Mouse (Mus musculus) right cerebral cortex, postnatal 14 days (tissue): ENCODE data around the gene Atp5s.

Experiments
- DNase-seq: peaks from one replicate; pipeline ENCODE4 v3.0.0; 2022

The Atp5s gene

DNA sequence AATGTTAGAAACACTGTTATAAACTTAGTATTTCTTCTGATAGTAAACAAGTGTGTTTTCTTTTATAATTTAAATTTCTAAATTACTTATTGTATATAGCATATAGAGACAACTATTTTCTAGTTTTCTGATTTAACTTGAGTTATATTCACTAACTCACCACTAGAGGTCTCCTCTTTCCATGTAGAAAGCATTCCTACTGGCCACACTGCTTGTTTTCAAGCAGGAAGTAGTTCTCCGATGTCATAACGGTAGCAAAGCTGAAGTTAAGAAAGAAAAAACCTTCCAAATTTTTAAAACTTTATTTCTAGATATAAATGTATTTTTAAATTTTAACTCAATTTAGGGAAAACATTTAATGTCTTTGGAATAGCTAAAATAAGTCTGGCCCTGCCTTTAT lies 8.8 kb downstream of the Atp5s start:
- DNase-seq: no peak

DNA sequence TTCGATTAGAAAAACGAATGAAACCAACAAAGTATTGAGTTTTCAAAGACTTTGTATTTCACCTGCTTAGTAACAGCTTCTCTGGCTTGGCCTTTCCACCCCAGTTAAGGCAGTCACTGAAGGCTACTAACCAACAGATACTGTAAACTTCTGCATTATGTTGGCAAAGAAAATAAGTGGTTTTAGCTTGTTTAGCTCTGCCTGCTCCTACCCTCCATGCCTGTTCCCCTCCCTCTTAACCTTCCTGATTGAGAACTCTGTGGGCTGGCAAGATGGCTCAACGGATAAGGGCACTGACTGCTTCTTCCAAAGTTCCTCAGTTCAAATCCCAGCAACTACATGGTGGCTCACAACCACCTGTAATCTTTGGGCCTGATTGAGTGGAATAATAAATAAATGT lies 9.2 kb downstream of the Atp5s start:
- no peak for DNase-seq

DNA sequence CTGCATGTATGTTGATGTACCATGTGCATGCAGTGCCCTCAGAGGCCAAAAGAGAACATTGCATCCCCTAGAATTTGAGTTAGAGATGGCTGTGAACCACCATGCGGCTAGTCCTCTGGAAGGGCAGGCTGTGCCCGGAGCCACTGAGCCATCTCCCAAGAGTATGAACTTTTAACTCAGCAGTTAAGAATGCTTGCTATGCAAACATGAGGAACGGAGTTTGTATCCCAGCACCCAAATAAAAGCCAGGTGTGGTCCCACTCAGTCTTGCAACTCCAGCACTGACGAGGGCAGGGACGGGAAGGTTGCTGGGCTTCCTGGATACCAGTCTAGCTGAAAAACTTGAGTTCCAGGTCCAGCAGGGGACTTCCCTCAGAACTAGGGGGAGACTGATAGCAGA lies 17.2 kb downstream of the Atp5s start:
- no peak for DNase-seq

DNA sequence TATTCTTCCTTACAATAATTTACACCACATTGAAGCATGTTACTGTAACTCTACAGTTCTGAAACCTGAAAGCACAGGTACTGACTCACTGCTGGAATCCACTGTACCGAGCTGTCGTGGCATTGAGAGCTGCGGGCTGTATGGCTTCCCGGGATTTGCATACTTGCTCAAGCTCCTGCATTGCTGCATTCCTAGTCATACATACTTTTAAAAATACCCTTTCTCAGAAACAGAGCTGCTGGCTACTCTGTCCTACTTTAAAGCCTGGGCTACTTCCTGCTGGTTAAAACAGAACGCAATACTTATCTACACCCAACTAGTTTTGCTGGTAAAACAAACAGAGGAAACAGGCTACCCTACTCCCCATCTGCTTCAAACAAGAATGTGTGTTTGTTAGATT lies 19.4 kb downstream of the Atp5s start:
- no peak for DNase-seq

DNA sequence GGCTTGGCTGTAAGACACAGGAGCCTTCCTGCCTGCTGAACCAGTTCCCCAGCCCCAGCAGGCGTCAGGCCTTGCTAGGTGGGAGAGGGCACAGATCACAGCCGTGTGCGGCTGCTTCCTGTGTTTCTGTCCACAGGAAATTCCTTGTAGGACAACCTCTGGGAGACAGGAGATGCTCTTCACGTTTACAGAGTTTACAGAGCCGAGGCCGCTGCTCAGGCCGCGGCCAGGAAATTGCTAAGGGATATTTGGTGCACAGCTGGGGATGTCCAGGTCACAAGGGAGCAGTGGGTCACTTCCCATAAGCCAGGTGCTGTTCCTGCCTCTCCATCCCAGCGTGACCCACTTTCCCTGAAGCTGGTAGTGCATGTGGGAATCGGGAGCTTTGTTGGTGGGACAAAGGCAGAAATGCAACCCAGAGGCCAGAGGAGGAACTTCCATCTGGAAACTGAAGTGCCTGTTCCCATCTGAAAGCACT lies 27.2 kb downstream of the Atp5s start:
- DNase-seq: no peak

DNA sequence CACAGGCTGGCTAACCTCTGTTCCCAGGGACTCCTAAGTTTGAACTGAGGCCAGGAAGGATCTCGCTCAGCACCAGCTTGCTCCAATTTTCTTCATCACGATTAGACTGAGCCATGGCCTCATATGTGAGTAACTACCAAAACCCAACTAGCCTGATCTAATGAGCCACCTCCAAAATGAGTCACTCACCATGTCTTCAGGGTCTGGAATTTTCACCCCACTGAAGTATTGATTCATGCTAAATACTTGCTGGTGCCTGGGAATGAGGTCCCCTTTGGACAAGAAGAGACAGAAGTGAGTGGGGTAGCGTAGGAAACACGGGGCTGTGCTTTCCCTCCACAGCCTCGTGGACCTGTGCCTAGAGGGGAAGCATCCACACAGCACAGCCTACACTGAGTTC lies 29.2 kb downstream of the Atp5s start:
- DNase-seq: no peak

DNA sequence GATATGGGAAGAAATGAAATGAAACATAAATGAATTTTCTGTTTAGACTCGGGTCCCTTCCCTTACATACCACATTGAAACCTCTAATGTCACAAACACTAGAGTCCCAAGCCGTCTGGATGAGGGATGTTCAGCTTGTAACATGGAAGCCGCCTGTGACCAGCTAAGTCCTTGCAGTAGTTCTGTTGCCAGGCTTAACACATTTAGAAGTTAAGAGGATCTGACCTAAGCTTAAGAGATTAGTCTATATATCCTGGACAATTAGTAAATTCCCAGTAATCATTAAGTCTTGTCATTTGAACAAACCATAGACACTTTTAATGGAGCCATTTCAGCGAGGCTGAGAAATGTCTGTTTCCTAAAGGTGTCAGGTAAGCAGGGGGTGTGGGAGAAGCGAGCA lies 31.3 kb downstream of the Atp5s start:
- no peak for DNase-seq

DNA sequence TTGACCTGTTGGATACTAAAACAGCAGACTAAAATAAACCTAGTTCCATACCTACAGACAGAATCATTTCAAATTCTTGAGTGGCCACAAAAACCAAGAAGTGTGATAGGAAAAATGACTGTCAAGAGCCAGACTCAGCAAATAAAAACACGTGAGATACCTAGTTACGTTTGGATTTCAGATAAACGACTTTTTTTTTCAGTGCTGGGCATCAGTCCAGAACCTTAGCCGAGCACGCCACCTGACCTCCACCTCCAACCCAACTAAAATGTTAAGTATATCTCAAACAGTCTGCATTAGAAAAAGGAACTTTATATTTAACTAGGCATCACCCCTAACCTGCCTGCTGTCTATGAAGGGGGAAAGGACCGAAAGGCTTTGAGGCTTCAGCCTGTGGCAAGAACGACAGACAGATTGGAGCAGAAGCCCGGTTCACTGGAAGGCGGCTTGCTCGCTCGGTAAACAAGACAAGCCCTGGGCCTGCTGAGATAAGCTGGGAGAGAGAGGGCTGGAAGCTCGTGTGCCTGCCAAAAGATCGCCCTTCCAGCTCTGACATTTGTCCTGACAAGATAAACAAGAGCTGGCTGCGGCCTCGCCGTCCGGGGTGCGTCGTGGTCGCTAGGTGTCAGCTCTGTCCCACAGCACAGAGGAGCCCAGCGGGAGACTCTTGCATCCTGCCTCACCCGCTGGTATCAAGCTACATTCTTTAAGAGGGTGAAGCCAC lies 32.8 kb downstream of the Atp5s start:
- DNase-seq: peak; percentile 62

DNA sequence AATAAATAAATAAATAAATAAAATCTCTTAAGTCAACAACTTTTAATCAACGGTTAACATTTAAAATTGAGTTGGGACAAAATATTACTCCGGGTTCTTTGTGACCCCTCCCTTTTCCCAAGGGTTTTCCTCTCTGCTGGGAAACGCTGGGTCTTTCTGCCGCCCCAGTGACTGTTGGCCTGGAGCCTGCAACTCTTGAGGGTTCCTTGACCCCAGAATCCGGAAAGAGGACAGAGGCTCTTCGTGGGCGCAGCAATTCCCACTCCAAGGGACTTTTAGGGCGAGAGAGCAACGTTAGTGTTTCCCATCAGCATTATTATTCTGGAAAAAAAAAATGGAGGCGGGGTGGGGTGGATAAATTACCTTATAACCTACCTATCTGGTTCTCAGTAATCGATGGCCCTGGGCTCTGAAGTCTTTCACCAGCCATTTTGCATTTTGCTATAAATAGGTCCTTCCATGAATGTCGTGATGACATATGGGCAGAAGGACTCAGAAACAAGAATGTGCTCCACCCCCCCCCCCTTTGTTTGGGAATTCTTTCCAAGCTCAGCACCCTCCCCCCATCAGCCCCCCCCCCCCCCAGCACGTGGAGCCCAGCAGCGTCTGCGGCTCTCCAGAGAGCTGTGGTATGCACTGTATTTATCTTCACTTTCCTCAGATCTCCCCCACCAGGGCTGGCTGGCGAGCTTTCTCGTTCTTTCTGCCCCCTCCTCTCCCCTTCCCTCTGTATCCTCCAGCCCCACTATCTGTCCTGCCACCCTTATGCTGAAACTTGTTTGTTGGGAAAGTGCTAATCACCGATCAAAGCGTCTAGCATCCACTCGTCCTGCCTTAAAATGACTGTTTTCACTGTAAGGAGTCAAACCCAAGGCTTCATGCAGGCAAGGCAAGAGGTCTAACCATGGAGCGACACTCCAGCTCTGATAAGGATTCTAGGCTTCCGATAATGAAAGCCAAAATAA lies 33.8 kb downstream of the Atp5s start:
- no peak for DNase-seq

DNA sequence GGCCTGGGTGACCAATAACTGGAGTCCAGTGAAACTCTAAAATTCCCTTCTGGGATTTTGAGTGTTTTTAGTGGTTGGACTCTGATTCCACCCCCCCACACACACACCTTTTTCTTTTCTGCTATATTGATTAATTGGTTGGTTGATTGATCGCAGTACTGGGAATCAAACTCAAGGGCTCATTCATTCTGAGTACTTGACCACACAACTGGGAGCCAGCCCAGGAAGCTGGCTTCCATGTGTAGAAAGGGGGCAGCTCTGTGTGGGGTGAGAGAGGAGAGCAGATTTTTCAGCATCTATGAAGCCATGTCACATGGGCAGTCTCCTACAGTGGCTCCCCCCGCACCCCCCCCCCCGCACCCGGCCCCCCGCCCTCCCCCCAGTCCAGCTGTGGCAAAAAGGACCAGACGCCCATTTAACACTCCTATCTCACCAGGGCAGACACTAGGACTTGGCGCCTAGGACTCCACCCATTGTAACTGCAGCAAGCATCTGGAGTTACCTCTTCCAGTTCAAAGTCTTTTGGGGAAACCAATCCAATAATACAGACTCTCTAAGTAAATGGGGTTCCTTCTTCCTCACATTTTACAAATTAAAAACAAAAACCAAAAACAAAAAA lies 34.6 kb downstream of the Atp5s start:
- no peak for DNase-seq

DNA sequence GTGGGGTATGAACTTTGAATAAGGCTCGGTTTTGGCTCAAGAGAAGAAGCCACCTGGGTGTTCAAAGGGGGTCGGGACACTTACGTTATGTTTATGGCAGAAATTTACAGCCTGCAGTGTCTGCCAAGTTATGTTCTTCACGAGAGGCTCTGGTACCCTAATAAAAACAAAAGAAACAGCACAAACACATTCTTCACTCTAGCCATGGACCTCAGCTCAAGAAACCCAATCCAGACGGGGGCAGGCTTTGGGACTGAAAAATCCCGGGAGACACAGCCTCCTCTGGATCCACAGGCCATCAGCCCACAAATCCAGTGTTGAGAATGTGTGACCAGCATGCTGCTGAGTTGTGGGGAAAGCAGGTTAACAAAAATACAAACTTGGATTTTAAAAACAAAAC lies 35.3 kb downstream of the Atp5s start:
- no peak for DNase-seq

DNA sequence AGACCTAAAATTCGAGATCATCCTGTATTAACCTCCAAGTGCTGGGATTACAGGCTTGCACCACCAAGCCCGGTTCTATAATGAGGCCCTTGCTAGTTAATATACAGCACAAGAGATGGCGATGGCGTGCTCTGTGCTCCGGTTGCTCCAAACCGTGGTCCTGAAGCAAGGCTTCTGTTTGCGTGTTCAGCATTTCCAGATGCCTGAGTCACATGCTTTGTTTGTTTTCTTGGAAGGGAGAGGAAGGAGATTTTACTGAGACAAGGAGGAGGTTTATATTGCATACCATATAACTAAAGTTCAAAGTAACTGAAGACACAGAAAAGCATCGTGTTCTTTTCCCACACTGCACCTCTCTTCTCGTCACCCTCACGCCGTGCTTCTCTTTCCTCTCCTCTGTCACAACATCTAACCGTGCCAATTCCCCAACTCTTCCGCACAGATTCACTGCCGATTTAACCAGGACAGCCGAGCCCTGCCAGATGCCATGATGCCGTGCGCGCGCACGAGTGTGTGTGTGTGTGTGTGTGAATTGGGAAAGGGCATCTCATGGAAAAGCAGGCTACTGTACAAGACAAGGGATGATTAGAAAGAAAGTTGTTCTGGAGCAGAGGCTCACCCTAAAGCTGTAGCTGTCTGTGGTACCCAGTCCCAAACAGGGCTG lies 36.1 kb downstream of the Atp5s start:
- DNase-seq: no peak

DNA sequence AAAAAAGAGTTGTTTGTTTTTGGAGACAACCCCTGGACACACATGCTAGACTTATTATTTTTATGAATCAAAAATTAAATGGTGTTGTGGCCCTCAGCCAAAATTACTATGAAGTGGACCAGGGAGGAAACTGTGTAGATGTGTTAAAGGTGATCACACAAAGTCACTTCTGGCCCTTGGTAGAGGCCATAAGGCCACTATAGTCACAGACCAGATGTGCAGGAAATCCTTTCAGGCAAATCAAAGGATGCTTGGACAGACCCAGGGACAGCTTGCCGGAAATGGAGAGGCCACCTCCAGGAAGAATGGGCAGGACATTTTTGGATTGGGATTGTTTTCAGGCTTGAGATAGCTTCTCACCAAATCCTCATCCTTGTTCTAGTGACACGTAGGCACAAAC lies 36.9 kb downstream of the Atp5s start:
- DNase-seq: no peak

DNA sequence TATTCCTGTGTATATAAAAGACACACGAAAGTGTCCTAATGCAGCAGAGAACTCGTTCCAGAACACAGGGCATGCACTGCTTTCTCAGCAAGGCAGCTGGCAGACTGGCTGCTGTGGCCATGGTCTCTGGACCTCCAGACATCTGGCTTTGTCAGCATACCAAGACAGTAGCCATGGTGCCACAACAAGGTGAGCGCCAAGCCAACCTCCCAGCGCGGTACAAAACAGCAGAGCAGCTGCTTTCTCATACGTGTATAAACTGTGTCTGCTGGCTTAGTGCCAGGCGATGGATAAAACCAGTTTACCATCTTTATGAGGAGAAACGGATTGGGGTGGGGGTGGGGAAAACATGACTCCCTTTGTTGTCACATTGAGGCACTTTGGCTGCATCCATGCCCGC lies 40.8 kb downstream of the Atp5s start:
- DNase-seq: no peak

DNA sequence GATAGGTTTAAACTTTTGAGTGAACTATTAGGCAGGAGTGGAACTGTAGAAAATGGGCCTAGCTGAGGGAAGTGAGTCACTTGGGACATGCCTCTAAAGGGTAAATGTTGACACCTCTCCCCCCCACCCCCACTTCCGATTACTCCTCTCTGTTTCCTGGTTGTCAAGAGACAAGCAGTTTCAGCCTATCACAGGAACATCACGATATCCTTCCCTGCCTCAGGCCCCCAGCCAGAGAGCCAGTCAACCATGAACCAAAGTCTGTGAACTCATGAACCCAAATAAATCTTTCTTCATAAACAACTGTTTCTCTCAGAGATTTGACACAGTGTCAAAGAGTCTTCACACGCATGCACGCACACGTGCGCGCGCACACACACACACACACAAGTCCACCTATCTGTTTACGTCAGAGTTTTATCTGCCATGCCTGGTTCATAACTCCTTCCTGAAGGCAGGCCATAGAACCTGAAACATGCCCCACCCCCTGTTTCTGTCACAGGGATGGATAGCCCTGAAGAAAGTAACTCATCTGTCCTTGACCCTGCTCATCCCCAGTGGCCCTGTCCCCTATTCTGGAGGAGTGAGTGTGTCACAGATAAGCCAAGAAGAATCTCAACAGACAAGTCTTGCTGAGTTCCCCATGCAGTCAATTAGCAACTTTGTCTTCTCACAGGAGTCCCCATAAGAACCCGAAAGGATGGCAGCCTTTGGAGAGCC lies 41.6 kb downstream of the Atp5s start:
- DNase-seq: no peak

DNA sequence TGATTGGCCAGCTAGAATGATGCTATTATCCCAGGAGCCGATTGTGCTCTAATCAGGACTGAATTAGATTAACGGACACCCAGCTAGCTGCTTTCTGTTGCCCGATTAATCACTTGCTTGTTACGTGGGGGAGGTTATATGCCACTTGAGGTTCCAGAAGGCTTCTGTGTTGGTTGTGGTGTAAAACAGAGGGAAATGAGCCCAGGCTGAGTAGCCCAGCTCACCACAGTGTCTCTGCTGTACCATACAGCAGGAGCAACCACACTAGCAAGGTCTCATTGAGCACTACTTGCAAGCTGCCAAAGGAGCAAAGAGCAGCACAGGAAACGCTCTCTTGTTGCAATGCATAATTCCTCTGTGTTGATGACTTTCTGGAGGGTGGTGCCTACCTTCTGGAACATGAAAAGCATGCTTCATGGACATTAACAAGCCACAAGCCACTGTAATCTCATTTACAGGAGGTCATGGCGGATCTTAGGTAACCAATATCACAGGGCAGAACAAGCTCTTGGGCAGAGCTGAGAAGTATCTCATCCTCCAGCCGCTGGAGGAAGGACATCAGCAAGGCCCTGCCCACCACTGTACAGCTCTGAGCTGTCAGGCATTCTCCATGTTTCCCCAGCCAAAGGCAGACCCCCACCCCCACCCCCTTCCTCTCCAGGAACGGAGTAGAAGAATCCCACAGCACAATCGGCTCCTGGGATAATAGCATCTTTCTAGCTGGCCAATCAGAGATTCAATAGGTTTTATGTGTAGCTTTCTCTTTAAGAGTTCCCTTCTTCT lies 42.9 kb downstream of the Atp5s start:
- no peak for DNase-seq

DNA sequence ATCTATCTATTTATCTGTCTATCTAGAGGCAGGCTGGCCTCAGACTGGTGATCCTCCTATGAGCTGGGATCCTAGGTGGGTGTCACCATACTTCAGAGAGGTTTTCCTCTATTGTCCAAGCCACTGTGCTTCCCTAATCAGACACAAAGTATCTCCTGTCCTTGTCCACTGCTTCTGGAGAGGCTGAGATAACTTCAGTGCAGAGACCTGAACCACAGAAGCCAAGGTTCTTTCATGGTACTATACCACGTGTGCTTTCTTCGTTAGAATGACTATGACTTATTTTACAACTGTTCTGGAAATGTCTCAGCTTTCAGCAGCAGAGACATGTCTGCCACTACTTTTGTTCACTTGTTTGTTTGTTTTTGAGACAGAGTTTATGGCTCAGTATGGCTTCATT lies 44.1 kb downstream of the Atp5s start:
- DNase-seq: no peak

DNA sequence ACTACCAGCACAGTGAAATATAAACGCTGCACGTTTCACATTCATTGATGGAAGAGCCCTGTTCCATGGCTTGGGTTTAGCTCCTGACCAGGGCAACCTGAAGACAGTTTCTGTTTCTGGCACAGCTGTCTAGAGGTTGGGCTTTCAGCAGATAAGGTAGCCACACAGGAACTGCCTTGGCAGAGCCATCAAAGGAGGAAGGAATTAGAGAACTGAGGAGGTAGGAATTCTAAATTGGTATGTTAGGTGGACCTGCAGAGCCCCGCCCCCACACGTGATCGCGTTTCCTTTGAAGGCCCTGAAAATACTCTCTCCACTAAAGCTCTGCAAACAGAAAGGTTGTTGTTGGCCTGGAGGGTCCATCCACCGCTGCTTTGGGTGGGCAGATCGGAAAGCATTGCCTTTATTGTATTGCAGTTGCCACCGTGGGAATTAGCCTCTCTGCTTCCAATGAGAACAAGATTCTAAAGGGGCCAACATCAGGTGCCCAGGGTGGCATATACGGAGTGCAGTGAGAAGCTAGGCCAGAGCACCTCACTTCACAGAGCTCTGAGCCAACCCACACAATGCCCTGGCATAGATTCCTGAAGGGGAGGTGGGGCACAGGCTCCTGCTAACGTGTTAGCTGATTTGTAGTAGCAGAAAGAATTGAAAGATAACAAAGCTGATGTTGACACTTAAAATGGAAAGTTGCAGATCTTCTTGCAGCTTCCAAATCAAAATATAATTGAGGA lies 52.0 kb downstream of the Atp5s start:
- DNase-seq: no peak

DNA sequence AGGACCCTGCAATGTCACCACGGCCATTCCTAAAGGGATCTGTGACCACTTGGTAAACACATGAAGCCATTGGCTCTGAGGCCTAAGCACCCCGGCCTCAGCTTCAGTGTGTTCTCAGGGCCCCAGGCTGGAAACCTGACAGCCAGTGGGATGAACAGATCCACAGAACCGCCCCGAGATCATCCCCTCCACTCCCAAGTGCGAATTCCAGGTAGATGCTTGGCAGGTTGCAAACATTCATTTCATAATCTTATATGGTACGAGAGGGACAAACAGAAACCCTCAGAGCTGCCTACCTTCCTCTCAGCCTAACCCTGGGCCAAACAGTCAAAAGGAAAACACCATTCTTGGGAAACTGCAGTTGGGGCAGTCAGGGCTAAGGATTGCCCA lies 52.6 kb downstream of the Atp5s start:
- DNase-seq: no peak

DNA sequence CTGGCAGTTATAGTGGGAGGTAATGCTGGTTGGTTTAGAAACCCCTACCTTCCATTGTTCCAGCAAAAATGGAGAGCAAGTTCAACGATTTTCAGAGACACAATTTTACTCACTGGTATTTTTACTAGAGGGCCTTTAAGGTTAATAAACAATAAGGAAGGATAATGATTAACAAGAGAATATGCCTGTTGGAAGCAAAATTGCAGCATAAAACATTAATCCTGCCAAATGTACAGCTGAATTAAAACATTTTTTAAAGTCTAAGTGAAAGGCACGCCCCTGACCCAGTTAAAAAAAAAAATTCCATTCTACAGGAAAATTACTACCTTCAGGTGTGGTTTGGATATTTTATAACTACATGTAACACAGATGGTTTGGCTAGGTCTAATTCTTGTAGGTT lies 53.2 kb downstream of the Atp5s start:
- DNase-seq: no peak

DNA sequence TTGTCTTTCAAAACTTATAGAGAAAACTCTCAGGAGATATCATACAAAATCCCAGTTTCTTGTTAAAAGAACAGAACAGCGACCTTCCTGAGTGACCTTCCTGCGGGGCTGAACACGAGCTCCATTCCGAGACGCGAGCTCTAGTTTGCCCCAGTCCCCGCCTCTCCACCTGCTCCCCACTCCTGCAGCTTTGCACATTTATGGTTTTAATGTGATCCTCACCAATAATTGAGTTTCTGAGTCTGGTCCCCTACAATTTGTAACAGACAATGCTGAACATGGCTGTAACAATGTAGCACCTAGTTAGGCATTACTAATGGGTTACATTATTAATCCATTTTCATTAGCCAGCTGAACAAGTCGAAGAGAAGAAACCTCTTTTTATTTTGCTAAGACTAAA lies 56.7 kb downstream of the Atp5s start:
- no peak for DNase-seq
